Mouse (Mus musculus): ENCODE data around the gene 1700057G04Rik.

- TF ChIP-seq CTCF (IDR thresholded peaks at IDR 0.05; ENCODE audit: low read depth, low read length) (no peak), POLR2A (IDR thresholded peaks at IDR 0.05; ENCODE audit: extremely low read depth, insufficient read depth, low read length) (no peak)
Measured at GRCm38 (mm10) chr9:92337063-92337462, 27.9 kb downstream of the 1700057G04Rik start.

Data from liver, adult 2 months (tissue).